Mouse (Mus musculus) midbrain, embryonic 15.5 days (tissue): ENCODE measurements around the gene Acvrl1. TPM values are rescaled to one million over a fixed set of nuclear protein-coding genes. Genes with fewer than 3 reads are reported as not detected.

Source experiments
- ATAC-seq: fragments of 200-750 bp; cut with Nextera tagmentation; replicated peaks from 2 replicates; pipeline ENCODE4 v1.8.0; 2017; ENCODE audit warnings: moderate TSS enrichment
- H3K27ac ChIP-seq: fragments of 300-500 bp; sonication (generic); 2 replicates; pipeline ENCODE4 v1.5.1; 2015; ENCODE audit warnings: mild to moderate bottlenecking, inconsistent platforms
- H3K27me3 ChIP-seq: fragments of 300-500 bp; sonication (generic); replicated peaks from 2 replicates; pipeline ENCODE4 v1.6.1; 2015; ENCODE audit warnings: inconsistent platforms
- H3K36me3 ChIP-seq: fragments of 300-500 bp; sonication (generic); replicated peaks from 2 replicates; pipeline ENCODE4 v1.6.1; 2015; ENCODE audit warnings: inconsistent platforms
- H3K4me1 ChIP-seq: fragments of 300-500 bp; sonication (generic); 2 replicates; pipeline ENCODE4 v1.6.1; 2015; ENCODE audit warnings: inconsistent platforms
- H3K4me2 ChIP-seq: fragments of 300-500 bp; sonication (generic); 2 replicates; pipeline ENCODE4 v1.6.1; 2015; ENCODE audit warnings: inconsistent platforms, mild to moderate bottlenecking, moderate library complexity
- H3K4me3 ChIP-seq: fragments of 300-500 bp; sonication (generic); 2 replicates; pipeline ENCODE4 v1.5.1; 2015; ENCODE audit warnings: mild to moderate bottlenecking, inconsistent platforms
- H3K9ac ChIP-seq: fragments of 300-500 bp; sonication (generic); 2 replicates; pipeline ENCODE4 v1.6.1; 2015; ENCODE audit warnings: mild to moderate bottlenecking, inconsistent platforms
- H3K9me3 ChIP-seq: fragments of 300-500 bp; sonication (generic); 2 replicates; pipeline ENCODE4 v1.6.1; 2016; ENCODE audit warnings: inconsistent platforms
- WGBS: fragments of 180-500 bp; shearing (Covaris S2); methylation state at CpG from one replicate; pipeline ENCODE4 v1.1.7; 2015; ENCODE audit warnings: mixed read lengths; 5-methylcytosine and 5-hydroxymethylcytosine counted together
- polyA plus RNA-seq: library from polyadenylated mRNA; unstranded; fragments of >200 nt; fragmentation: Nextera tagmentation; extraction: Ambion mirVana; gene quantifications from 2 replicates; pipeline ENCODE4 v1.2.1, GENCODE M21; 2015

The Acvrl1 gene
- polyA plus RNA-seq, 1 experiment from 2014 or later, result 8.7 TPM

DNA sequence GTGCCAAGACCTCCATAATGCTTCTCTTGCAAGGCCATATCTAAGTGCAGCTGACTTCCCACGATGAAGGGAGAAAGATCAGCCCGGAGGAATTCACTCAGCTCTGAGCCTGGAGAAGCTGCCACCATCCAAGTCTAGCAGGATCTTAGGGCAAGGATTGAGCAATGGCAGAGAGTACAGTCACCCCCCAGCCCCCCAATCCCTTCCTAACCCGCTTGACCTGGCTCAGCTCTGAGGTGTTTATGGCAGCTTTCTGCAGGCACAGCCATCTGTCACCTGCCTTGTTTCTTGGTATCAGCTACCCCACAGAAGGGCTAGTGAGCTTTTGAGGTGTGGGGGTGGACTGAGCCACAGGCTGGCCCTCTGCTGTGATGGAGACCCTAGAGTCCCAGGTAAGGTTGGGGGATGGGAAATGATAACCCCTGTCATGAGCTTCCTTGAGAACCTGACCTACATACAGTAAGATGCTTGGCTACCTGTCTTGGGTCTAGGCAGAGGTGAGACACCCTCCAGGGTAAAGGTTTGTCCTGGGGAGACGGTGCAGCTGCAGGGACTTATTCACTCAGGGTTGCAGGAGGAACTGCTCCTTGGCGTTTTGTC, 12.7 kb upstream of the Acvrl1 start, which contains the start of gene Ankrd33:
Gene Ankrd33 (plus strand): TSS at position 245 of the 600 bp plus-strand sequence.
- 82% methylated on average over 5 of the region's 5 CpGs for WGBS
- no peaks in the 10 kb centered on the region for H3K36me3 ChIP-seq
- ATAC-seq, result no peak

DNA sequence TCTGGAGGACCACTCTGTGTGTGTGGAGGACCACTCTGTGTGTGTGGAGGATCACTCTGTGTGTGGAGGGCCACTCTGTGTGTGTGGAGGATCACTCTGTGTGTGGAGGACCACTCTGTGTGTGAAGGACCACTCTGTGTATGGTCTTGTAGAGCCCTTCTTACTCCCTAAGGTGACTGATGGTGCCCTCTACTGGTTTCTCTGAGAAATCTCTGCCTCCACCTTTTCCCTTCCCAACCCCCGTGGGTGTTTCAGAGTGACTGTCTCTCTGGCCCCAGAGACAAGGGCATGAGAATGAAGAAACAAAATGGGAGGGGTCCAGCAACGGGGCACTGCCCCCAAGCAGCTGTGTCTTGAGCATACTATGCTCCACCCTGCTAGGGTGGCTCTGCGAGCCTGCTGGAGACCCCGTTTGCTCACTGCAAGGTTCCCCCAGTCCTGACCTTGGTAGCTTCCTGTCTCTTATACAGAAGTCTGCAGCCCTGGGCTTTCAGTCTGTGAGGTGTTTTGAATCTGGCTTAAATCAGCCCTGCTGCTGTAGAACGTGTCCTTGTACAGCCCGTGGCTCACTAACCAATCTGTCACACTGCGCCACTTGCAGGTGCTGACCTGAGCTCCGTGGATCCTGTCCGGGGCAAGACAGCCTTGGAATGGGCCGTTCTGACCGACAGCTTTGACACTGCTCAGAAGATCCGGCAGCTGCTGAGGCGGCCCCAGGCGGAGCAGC, 9.8 kb upstream of the Acvrl1 start:
- no peak for ATAC-seq
- no peaks in the 10 kb centered on the region for H3K36me3 ChIP-seq
- no peak overlapping the region for H3K4me2 ChIP-seq
- WGBS, result 62% methylated on average over 14 of the region's 14 CpGs
- no peaks in the 10 kb centered on the region for H3K4me1 ChIP-seq
- no peak overlapping the region for H3K4me3 ChIP-seq
- H3K9ac ChIP-seq, result no peak overlapping the region
- no peak overlapping the region for H3K27ac ChIP-seq
- no peaks in the 10 kb centered on the region for H3K27me3 ChIP-seq
- no peaks in the 10 kb centered on the region for H3K9me3 ChIP-seq

More for the DNA sequence above, 12.7 kb upstream of the Acvrl1 start, which contains the start of gene Ankrd33:
- Histone ChIP-seq H3K4me2 (no peak within 1 kb of the TSS), H3K9me3 (no peaks in the 10 kb centered on the region), H3K9ac (no peak within 1 kb of the TSS), H3K4me1 (no peaks in the 10 kb centered on the region), H3K27me3 (no peaks in the 10 kb centered on the region), H3K4me3 (no peak within 1 kb of the TSS), H3K27ac (no peak within 1 kb of the TSS)

DNA sequence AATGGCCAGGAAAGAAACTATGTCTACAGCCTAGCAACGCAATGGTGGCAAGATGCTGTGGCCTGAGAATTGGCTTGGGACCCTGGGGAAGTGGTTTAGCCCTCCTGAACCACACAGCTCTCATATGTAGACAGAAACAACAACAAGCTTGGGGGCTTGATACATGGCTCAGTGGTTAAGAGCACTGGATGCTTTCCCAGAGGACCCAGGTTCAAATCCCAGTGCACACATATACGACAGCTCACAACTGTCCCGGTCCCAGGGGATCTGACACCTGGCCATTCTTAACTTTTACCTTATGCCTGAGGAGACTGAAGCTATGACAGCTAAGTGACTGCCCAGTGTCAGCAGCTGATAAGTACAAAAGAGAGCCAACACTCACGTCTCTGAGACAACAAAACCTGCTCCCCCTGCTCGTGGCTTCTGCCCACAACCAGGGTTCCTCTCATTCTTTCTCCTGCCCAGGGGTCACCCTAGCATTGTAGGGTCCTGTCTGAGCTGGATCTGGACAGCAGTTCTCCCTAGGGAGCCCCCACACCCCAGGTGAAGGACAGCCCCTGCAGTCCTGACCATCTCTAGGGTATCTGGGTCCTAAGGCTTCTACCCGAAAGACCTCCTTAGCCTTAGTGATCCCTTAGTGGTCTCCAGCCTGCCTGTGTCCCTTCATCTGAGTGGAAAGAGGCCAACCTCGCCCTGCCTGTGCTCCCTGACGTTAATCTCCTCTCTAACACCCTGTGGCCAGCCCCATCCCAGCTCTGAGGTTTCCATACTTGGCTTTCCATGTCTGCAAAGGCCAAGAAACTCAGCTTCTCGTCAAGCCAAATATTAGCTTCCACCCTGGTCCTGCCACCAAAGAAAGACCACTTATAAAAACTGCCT, 6.7 kb upstream of the Acvrl1 start:
- Histone ChIP-seq H3K27ac (no peak overlapping the region), H3K36me3 (no peaks in the 10 kb centered on the region), H3K9ac (no peak overlapping the region), H3K4me3 (no peak overlapping the region), H3K27me3 (no peaks in the 10 kb centered on the region), H3K9me3 (no peaks in the 10 kb centered on the region), H3K4me2 (no peak overlapping the region), H3K4me1 (no peaks in the 10 kb centered on the region)
- no peak for ATAC-seq
- WGBS, result 70% methylated on average over 9 of the region's 9 CpGs

DNA sequence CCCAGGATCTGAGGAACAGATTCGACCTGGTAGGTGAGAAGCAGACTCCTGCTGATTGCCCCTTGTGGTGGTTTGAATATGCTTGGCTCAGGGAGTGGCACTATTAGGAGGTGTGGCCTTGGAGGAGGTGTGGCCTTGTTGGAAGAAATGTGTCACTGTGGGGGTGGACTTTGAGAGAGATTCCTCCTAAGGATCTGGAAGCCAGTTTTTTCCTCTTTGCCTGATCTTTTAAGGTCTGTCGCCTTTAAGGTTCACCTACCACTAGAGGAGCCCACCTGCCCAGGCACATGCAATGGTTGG, 6.1 kb upstream of the Acvrl1 start:
- Histone ChIP-seq H3K27ac (no peak overlapping the region), H3K27me3 (no peaks in the 10 kb centered on the region), H3K9ac (no peak overlapping the region), H3K4me1 (no peaks in the 10 kb centered on the region), H3K4me3 (no peak overlapping the region), H3K4me2 (no peak overlapping the region), H3K36me3 (no peaks in the 10 kb centered on the region), H3K9me3 (no peaks in the 10 kb centered on the region)
- no peak for ATAC-seq
- 47% methylated on average over 2 of the region's 2 CpGs for WGBS

DNA sequence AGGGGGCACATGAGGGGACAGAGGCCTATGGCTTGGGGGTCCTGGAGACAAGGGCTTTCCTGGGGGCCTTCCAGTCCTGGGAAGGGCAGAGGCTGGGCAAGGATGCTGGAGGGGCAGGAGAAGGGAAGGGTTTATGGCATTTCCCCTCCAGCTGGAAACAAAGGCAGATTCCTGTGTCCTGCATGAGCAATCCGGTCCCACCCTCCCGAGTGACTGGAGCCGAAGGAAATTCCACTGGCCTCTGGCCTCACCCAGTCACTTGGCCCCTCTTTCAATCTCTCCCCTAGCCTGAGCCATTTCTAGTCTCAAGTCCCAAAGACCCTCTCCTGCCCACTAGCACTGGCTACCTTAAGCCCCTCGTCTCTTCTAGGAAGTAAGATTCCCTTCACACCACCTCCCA, 5.1 kb upstream of the Acvrl1 start:
- H3K9ac ChIP-seq, result no peak overlapping the region
- H3K4me2 ChIP-seq, result no peak overlapping the region
- H3K27ac ChIP-seq, result no peak overlapping the region
- no peaks in the 10 kb centered on the region for H3K36me3 ChIP-seq
- no peaks in the 10 kb centered on the region for H3K4me1 ChIP-seq
- no peaks in the 10 kb centered on the region for H3K9me3 ChIP-seq
- 35% methylated on average over 4 of the region's 4 CpGs for WGBS
- no peak overlapping the region for H3K4me3 ChIP-seq
- no peak for ATAC-seq
- H3K27me3 ChIP-seq, result peaks cover 8% of the 10 kb centered on the region

DNA sequence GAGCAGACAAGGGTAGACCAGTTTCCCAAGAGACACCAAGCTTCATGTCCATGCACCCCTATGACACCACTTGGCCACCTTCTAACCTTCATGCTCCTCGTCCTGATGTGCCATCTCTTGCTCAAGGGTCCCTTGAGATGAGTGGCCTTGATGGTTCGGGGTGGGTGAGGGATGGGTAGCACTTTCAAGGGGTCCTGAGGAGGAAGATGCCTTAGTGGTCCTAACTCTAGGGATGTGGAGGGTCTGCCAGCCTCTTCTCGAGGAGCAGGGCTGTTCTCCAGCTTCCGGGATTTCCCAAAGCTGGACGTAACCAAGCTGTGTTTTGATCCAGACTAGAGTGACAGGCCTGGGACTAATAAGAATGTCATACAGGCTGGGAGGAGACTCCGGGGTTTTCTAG, 2.8 kb upstream of the Acvrl1 start:
- no peak for ATAC-seq
- WGBS, result 85% methylated on average over 6 of the region's 6 CpGs
- peaks cover 30% of the 10 kb centered on the region for H3K27me3 ChIP-seq

DNA sequence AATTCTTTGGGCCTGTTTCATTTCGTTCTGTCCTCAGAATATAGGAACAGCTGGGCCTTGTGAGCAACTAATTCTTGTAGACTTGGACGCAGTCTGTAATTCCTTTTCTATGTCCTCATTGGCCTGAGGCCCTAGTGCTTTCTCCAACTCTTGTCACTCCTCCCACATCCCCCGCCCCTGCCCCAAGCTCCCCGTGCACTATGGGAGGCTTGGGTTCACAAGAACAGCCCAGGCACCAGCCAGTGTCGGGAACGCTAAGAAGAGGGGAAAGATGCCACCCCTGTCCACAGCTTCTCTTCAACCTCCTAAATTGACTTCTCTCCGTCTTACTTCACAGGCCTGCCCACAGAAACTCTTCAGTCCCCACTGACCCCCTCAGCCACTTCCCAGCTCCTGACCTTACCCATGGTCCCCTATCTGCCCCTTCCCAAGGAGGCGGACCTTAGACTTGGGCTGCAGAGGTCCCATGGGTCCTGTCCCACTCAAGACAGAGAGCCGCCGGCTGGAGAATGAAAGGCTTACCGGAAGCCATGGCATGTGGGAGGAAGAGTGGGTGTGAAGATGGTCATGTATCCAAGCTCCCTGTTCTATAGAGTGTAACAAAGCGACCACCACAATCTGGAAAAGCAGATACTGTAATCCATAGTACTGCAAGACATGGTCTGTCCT, 1.3 kb upstream of the Acvrl1 start:
- WGBS, result 84% methylated on average over 12 of the region's 12 CpGs
- Histone ChIP-seq H3K4me3 (no peak overlapping the region), H3K27me3 (peaks cover 36% of the 10 kb centered on the region), H3K36me3 (no peaks in the 10 kb centered on the region), H3K4me2 (no peak overlapping the region), H3K27ac (no peak overlapping the region), H3K9ac (no peak overlapping the region), H3K9me3 (no peaks in the 10 kb centered on the region), H3K4me1 (peaks cover 7% of the 10 kb centered on the region)
- ATAC-seq, result no peak

More for the DNA sequence above, 2.8 kb upstream of the Acvrl1 start:
- H3K4me3 ChIP-seq, result no peak overlapping the region
- H3K4me2 ChIP-seq, result no peak overlapping the region
- H3K36me3 ChIP-seq, result no peaks in the 10 kb centered on the region
- no peaks in the 10 kb centered on the region for H3K9me3 ChIP-seq
- peaks cover 7% of the 10 kb centered on the region for H3K4me1 ChIP-seq
- H3K27ac ChIP-seq, result no peak overlapping the region
- H3K9ac ChIP-seq, result no peak overlapping the region

DNA sequence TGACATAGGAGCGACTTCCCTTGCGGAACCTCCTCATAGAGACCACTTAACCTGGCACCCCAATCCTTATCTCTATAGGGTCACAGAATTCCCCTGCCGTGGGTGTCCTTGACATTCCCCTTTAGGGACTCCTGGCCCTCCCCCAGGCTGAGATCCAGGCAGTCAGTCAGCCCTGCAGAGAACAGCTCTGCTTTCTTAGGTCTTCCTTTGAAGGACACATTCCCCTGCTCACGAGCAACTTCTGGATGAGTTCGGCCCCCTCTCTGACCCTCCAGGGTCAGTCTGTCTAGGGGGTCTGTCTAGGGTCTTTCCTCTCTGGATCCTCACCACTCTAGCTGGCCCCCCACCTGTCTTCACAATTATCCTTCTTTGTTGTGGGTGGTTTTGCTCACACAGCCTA, 1.1 kb downstream of the Acvrl1 start:
- H3K9me3 ChIP-seq, result no peaks in the 10 kb centered on the region
- no peaks in the 10 kb centered on the region for H3K36me3 ChIP-seq
- peaks cover 40% of the 10 kb centered on the region for H3K27me3 ChIP-seq
- H3K27ac ChIP-seq, result no peak overlapping the region
- 0 out of 2 replicates have a peak overlapping the region, but pooled peaks have one; percentile 23 for H3K9ac ChIP-seq
- H3K4me2 ChIP-seq, result peak overlapping the region; percentile 44
- H3K4me1 ChIP-seq, result peaks cover 11% of the 10 kb centered on the region
- H3K4me3 ChIP-seq, result no peak overlapping the region
- WGBS, result 30% methylated on average over 5 of the region's 5 CpGs
- ATAC-seq, result no peak

DNA sequence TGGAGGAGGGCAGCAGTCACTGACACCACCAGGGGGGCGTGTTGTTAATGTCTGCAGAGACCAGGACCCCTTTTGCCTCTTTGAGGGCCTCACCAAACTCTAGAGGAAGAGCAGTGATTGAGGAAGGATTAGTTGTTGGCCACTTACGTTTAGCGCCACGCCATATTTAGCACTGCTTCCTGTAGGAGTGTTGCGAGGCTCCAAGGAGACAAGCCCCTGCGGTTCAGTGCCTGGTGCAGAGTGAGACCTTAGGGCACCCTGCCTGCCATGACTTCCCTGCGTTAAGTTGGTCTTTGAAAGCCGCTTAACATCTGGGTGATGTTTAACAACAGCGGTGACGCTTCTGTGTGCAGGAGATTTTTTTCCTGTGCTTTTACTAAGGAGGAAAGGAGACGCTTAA, 3.2 kb downstream of the Acvrl1 start:
- no peak overlapping the region for H3K4me2 ChIP-seq
- peaks cover 40% of the 10 kb centered on the region for H3K27me3 ChIP-seq

DNA sequence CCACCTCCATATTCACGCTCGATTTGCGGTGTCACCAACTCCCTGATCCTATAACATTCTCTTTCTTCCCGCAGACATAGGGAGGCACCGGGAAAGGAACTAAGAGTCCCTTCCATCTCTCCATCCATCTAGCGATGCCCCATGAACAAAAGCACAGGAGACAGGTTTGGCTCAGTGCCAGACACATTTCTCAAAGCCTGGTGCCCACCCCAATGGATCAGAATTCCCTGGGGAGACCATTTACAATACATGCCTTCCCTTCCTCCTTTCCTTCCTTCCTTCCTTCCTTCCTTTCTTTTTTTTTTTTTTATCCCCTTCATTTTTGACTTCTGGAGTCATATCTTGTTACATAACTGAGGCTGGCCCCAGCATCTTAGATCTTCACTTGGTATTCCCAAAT, 3.7 kb downstream of the Acvrl1 start:
- Histone ChIP-seq H3K9me3 (no peaks in the 10 kb centered on the region), H3K4me2 (no peak overlapping the region), H3K27ac (no peak overlapping the region), H3K4me3 (no peak overlapping the region), H3K36me3 (no peaks in the 10 kb centered on the region), H3K4me1 (peaks cover 11% of the 10 kb centered on the region), H3K27me3 (peaks cover 40% of the 10 kb centered on the region), H3K9ac (no peak overlapping the region)
- WGBS, result 59% methylated on average over 6 of the region's 6 CpGs
- ATAC-seq, result no peak

More for the DNA sequence above, 3.2 kb downstream of the Acvrl1 start:
- no peak for ATAC-seq
- Histone ChIP-seq H3K4me3 (no peak overlapping the region), H3K9ac (no peak overlapping the region), H3K9me3 (no peaks in the 10 kb centered on the region), H3K4me1 (peaks cover 11% of the 10 kb centered on the region), H3K36me3 (no peaks in the 10 kb centered on the region), H3K27ac (no peak overlapping the region)
- 40% methylated on average over 11 of the region's 11 CpGs for WGBS

DNA sequence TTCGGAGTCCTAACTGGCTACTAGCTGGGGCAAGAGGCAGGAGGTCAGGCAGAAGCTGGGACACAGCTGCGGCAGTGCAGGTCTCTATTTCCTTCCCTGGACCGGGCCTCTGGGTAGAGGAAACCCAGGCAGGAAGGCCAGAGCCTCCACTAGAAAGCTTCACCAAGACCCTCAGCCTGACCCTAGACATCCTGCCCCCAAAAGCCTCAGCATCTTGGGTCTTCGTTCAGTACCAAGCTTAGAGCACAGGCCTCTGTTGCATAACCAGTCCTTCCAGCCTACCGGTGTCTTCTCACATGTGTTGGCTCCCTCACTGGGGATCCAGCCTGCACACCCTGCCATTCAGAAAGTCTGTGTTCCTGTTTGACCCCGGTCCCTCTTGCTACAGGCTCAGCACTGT, 4.4 kb downstream of the Acvrl1 start:
- Histone ChIP-seq H3K4me1 (peaks cover 11% of the 10 kb centered on the region), H3K27ac (no peak overlapping the region), H3K4me2 (no peak overlapping the region), H3K36me3 (no peaks in the 10 kb centered on the region), H3K4me3 (no peak overlapping the region), H3K9ac (no peak overlapping the region), H3K27me3 (peaks cover 36% of the 10 kb centered on the region), H3K9me3 (no peaks in the 10 kb centered on the region)
- no peak for ATAC-seq
- WGBS, result 88% methylated on average over 6 of the region's 6 CpGs
